Mouse (Mus musculus) ovary, adult 18-20 months (tissue): Measurements from ENCODE around the gene Tmem165.

Experiments used
- DNase-seq: peaks from one replicate; pipeline ENCODE4 v3.0.0; 2022; ENCODE audit warnings: low spot score, mixed read lengths

Tmem165 gene

DNA sequence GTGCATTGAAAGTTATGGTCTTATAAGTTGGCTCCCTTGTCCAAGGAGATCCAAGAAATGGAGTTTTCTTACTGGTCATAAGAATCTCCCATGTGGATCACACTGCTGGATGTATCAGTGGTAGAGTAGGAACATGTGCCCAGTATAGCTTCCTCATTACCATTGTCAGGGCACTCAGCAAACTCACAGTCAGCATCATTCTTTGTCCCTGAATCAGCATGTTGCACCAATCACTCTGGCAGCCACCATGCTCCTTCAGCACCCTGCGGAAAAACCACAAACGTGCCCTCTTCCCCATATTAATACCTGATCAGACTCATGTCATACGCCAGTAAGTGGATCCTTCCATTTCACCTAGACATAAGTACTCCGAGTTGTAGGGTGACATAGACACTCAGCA, 8.6 kb upstream of the Tmem165 start:
- DNase-seq: no peak

GRCm38 (mm10) chr5:76176411-76176810, 7.3 kb upstream of the Tmem165 start:
- DNase-seq: no peak

- DNase-seq: no peak
These were observed 6.8 kb upstream of the Tmem165 start for GRCm38 (mm10) chr5:76176841-76177240.

DNA sequence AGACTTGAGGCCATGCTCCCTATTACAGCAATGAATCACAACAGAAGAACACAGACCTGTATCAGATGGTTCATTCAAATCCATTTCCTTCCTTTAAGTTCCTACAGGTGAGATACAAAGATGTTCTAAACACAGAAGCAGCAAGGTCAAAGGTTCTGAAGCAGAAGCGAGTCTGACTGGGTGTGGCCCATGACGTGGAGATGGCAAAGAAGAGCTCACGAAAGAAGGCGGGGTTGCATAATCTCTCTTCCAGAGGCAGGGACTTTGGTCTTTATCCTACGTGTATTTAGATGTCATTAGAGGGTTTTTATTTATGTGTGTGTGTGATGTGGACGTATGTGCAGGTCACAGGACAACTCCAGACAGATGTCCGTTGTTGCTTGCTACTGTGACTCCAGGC, 6.0 kb upstream of the Tmem165 start:
- no peak for DNase-seq

GRCm38 (mm10) chr5:76179171-76179570, 4.5 kb upstream of the Tmem165 start:
- no peak for DNase-seq

DNA sequence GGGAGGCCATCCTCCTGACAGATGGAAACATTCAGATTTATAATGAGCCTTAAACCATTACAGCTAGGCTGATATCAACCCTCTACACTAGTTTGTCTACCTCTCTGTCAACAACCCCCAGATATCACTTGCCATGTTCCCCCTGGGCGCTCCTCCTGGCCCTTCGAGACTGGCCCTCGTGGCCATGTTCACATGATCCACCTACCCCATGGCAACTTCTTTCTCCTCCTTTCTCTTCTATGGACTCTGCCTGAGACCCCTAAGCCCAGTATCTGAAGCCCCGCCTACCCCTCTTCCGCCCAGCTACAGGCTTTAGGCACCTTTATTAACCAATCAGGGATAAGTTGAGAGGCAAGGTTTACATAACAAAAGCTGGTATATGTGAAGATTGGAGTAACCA, 3.9 kb upstream of the Tmem165 start:
- DNase-seq: no peak

DNA sequence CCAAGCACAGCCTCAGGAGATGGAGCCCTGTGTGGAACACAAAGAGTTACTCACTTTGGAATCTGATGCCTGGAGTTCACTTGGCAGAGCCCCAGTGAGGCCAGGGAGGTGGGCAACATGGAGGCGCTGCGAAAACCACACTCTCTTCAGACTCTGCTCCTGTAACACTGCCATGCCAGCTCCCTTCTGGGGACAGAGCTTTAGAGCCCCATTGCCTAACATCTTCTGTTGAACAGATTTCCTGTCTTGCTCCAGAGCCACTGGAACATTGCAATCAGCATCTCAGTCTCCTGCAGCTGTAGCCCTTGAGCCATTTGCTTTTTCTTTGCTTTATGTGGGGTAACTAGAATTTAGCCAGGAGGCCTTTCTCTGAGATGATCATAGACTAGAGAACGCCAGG, 1.4 kb upstream of the Tmem165 start:
- DNase-seq: no peak

- no peak for DNase-seq
These were observed 484 bp upstream of the Tmem165 start for GRCm38 (mm10) chr5:76183043-76183749.

- DNase-seq: peak; percentile 57
These were observed 803 bp downstream of the Tmem165 start for GRCm38 (mm10) chr5:76184286-76185080.

- no peak for DNase-seq
These were observed 4.2 kb downstream of the Tmem165 start for GRCm38 (mm10) chr5:76187885-76188284.

- no peak for DNase-seq
These were observed 6.9 kb downstream of the Tmem165 start for GRCm38 (mm10) chr5:76190609-76191008.

DNA sequence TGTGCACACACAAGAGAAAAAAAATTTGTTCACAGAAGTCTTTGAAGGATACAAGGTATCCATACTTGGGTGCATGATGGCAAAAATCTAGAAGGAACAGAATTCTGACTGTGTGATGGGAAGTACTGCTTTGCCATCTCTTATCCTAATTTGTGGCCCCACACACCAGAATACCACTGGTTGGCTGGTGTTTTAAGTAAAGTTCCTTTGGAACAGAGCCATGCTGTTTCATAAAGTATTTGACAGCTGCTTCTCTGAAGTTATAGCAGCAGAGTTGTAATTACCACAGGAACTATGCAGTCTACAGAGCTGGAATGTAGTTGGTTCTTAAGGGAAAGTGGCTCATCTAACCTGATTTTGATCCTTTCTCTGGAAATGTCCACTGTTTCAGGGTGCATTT, 9.4 kb downstream of the Tmem165 start:
- DNase-seq: no peak

DNA sequence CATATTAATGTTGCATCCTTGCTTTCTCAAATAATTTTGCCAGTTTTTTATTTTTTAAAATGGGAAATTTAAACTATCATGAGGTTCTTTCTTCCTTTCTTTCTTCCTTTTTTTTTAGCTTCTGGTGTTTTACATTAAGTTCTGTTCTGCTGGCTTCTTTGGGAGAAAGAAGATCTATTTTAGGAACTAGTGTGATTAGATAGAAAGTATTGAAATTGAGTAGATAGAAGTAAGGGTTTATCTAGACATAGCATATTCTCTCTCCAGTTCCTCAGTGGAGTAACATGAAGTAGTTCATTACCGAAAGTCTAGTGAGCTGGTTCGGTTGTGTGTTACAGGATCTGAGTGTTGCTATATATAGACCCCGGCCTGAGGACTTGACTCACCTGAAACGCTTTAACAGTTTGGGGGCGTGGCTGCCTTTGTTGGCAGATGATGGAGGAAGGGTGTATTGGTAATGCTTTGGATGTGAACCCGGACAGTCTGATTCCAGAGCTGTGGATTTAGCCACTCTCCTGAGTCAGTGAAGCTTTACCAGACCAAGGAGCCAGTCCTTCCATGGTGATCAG, 10.8 kb downstream of the Tmem165 start:
- DNase-seq: no peak

DNA sequence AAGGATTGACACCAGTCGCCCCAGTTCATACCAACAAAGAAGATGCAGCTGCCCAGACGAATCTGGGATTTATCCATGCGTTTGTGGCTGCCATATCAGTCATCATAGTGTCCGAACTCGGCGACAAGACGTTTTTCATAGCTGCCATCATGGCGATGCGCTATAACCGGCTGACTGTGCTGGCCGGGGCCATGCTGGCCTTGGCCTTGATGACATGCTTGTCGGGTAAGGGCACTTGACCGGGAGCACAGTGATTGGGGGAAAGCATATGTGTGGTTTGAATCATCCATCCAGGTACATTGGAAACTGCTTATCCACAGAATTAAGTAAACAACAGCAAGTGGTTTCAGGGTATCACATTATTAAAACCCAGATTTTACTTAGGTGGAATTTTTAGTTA, 15.7 kb downstream of the Tmem165 start:
- no peak for DNase-seq

DNA sequence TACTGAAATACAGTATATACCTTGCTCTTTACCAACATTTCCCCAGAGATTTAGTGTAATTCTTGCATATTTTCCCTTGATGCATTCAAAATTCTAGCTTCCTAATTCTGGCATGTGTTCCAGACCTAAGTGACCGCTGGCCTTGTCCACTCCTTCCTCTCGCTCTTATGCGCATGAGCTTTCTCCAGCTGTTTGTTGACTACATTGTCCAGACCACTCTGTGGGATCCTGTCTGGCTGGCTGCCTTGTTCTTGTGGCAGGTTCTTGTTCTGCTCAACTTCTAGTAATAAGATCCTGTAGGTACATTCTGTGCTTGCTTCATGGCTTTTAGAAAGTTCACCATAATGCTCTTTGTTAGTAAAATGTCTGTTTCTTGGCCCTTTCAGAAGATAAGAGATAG, 19.5 kb downstream of the Tmem165 start:
- no peak for DNase-seq

DNA sequence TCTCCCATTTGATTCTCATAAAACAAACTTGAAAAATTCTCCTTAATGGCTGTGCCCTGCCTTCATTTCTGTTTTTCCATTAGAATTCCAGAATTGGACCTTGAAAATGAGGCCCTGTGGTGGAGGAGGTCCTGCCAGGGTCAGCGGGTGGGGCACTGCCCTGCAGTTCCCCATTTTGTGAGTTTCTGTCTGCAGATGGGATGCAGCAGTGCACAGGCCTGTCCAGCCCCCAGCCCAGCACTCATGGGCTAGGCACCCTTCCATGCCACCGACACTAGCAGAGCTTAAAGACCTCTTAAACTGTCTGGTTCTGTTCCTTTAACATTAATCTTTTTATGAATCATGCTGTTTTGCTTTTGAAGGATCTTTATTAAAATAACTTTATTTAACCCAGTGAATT, 22.2 kb downstream of the Tmem165 start:
- no peak for DNase-seq

DNA sequence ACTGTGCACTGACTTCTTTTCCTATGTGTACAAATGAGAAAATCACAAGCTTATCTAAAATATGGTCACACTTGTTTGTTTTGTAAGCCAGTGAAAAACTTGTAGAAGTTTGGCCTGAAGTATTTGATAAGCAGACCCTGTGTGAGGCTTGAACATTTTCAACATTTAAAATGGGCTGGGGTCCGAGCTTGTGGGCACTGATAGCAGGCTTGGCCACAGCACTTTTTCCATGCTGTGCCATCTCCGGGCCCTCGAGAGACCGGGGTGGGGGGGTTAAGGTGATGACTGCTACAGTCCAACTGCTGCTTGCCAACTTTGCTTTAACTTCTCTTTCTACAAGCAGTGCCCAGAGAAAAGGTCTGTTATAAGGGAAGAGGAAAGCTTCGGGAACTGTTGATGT, 24.4 kb downstream of the Tmem165 start:
- DNase-seq: no peak

DNA sequence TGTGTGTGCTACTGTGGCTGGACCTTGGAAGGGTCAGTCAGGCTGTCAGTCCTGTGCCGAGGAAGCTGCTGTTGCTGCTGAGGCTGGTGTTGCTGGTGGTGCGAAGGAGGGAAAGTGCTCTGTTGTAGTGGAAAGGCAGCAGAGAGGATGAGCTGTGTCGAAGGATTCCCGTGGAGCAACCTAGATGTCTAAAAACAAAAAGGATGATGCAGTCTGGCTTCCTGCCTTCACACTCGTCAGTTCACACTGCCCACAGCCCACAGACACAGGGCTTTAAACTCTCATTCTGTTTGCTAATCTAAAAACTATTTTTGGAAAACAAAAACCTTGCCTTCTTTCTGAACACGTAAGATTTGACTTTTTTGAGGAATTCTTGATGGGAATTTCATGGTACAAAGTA, 33.0 kb downstream of the Tmem165 start:
- no peak for DNase-seq

DNA sequence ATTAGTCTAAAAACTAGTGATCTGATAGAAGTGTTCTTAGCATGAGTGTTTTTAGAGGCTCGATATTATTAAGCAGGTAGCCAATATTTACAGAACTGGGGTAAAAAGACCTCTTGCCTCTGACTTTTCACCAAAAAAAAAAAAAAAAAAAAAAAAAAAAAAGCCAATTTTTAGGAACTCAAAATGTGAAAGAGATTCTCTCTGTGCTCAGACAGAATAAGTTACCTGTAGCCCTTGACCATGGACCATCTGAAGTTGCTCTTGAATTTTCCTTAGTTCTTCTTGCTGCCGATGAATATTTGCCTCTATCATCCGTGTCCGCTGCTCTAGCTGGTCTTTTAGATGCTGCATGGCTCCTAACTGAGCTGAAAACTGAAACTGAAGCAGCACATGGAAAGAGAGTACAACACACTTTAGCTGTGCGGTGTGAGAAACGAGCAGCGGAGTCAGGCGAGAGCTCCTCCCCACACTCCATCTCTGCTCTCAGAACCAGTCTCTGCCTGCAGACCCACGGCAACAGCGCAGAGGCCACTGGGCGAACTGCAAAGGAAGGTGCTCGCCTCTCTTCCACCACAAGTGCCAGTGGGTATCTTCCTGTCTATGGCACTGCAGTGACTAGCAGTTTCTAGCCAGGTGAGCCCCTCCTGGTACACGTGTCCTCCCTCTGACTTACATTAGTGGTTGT, 47.6 kb downstream of the Tmem165 start:
- no peak for DNase-seq

DNA sequence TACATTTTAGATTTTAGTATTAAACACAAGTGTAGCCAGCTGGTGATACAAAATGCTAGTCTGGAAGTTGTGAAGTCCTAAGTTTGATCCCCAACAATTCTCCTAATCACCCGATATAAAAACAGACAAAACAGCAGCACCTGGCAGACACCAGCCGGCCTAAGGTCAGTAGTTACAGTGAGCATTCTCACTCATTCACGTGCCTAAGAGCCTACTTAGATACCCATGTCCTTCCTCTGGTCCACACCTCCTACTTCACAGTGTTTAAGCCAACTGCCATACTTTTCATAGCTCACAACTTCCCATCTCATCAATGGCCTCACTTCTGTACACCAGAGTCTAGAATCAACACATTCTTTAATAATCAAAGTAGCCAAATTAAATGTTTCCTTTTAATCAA, 59.6 kb downstream of the Tmem165 start:
- no peak for DNase-seq

- DNase-seq: no peak
These were observed 60.2 kb downstream of the Tmem165 start for GRCm38 (mm10) chr5:76243929-76244328.

- DNase-seq: no peak
These were observed 60.8 kb downstream of the Tmem165 start for GRCm38 (mm10) chr5:76244430-76244829.

GRCm38 (mm10) chr5:76245419-76245818, 61.7 kb downstream of the Tmem165 start:
- DNase-seq: no peak
